Mouse (Mus musculus): ENCODE measurements around the gene Clcn2. TPM values are rescaled to one million over a fixed set of nuclear protein-coding genes. Genes with fewer than 3 reads are reported as not detected.
A peak's percentile ranks its signal among the peaks of the same experiment; 100 is the strongest.

Gene Clcn2
- polyA plus RNA-seq, 1 experiment from 2014 or later, result 34.6 TPM

DNA sequence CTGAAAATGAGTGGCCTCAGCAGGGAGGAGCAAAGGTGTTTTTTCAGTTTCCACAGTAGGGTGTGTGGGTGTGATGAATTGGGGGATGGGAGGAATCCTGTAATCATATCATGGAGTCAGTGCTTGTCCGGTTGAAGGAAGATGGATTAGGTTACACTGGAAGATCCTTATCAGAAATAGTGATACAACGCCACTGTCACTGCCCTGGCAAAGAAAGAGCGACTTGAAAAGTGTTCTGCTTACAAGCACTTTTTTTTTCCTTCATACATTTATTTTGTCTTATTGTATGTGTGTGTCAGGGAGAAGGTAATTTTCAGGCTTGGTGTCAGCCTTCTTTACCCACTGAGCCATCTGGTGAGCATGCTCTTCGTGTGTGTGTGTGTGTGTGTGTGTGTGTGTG is 5.2 kb upstream of the Clcn2 start:
- WGBS, result 80% methylated on average over 4 of the region's 4 CpGs
- H3K9ac ChIP-seq (replicated peaks), result no peak overlapping the region

DNA sequence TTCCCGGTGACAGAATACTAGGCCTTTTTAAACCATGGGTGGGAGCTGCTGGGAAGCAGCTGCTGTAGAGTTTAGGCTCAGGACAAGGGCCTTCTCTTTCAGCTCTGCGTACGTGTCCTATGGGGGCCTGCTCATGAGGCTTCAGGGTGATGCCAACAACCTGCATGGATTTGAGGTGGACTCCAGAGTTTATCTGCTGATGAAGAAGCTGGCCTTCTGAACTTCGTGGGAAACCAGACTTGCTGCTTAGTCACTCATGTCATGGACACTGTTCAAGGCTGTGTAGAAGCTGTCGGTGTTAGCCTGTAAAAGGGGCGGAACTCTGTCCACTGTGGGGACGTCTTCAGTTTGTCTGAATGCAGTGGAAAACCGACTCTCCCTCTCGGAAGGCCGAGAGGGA is 4.3 kb upstream of the Clcn2 start:
- no peaks in the 10 kb centered on the region for H3K9me3 ChIP-seq (replicated peaks)
- H3K4me1 ChIP-seq, result peaks cover 18% of the 10 kb centered on the region
- H3K9ac ChIP-seq (replicated peaks), result no peak overlapping the region
- ATAC-seq (ENCODE audit: low FRiP score), result no peak
- WGBS, result 90% methylated on average over 10 of the region's 10 CpGs
- no peak overlapping the region for H3K4me3 ChIP-seq (replicated peaks)
- H3K27me3 ChIP-seq (replicated peaks), result no peaks in the 10 kb centered on the region
- peaks cover 23% of the 10 kb centered on the region for H3K36me3 ChIP-seq
- no peak overlapping the region for H3K4me2 ChIP-seq
- no peak overlapping the region for H3K27ac ChIP-seq (replicated peaks)

More for the DNA sequence above, 5.2 kb upstream of the Clcn2 start:
- Histone ChIP-seq H3K27ac (replicated peaks) (no peak overlapping the region), H3K4me3 (replicated peaks) (no peak overlapping the region), H3K4me1 (peaks cover 12% of the 10 kb centered on the region), H3K27me3 (replicated peaks) (no peaks in the 10 kb centered on the region), H3K36me3 (peaks cover 23% of the 10 kb centered on the region), H3K4me2 (no peak overlapping the region), H3K9me3 (replicated peaks) (no peaks in the 10 kb centered on the region)
- no peak for ATAC-seq (ENCODE audit: low FRiP score)

DNA sequence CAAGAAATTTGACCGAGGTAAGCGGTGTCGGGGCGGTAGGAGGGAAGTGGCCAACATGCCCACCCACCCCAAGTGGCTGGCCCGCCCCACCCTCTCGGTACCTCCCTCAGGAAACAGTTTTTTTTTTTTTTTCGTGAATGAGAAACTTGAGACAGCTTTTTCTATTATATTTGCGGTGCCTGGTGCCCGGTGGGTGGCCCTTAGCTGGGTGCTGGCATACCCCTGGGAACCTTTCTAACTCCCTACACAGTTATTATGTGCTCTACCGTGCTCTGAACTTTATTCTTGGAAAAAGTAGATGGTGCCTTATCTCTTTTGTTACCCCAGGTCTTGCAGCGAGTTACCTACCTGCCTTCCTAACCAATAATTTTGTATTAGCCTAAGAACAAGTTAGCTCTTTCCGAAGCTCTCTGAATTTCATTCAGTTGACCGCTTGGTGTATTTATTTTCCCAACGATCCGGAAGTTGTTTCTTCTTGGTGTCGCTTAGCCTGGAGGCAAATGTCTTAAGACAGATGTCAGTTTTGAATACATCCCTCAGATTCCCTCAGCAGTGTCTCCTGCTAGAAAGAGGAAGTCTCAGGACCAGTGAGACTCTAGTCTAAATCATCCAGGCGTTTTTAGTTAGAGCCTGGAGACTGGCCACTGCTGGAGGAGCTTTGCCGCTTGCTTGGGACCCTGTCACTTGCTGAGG is 578 bp upstream of the Clcn2 start:
- Histone ChIP-seq H3K4me1 (peaks cover 46% of the 10 kb centered on the region), H3K27me3 (replicated peaks) (no peaks in the 10 kb centered on the region), H3K9me3 (replicated peaks) (no peaks in the 10 kb centered on the region), H3K4me3 (replicated peaks) (peak overlapping the region; percentile 55), H3K4me2 (peak overlapping the region; percentile 95), H3K9ac (replicated peaks) (peak overlapping the region; percentile 63), H3K36me3 (peaks cover 23% of the 10 kb centered on the region), H3K27ac (replicated peaks) (peak overlapping the region; percentile 94)
- ATAC-seq (ENCODE audit: low FRiP score), result peak; percentile 12
- 3% methylated on average over 18 of the region's 18 CpGs for WGBS

DNA sequence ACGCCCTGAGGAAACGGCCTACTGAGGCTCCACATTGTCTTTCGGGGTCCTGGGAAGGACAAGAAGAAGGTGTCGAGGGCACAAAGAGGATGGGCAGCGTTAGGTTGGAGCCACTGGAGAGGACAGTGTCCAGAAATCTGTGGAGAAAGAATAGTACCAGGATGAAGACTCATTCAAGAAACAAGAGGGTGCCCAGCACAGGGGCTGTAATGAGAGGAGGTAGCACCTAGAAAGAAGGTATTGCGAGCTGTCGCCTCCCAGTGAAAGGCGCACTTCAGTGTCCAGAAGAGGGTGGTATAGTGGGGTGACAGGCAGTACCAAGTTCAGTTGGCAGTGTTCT is 735 bp downstream of the Clcn2 start:
- H3K4me3 ChIP-seq (replicated peaks), result peak overlapping the region; percentile 55
- H3K27ac ChIP-seq (replicated peaks), result peak overlapping the region; percentile 94
- H3K27me3 ChIP-seq (replicated peaks), result no peaks in the 10 kb centered on the region
- H3K36me3 ChIP-seq, result peaks cover 26% of the 10 kb centered on the region
- peaks cover 50% of the 10 kb centered on the region for H3K4me1 ChIP-seq
- no peaks in the 10 kb centered on the region for H3K9me3 ChIP-seq (replicated peaks)
- WGBS, result 1% methylated on average over 8 of the region's 8 CpGs
- peak; percentile 34; the same call in 1 of the 2 replicates for ATAC-seq (ENCODE audit: low FRiP score)
- peak overlapping the region; percentile 63 for H3K9ac ChIP-seq (replicated peaks)
- peak overlapping the region; percentile 95 for H3K4me2 ChIP-seq

DNA sequence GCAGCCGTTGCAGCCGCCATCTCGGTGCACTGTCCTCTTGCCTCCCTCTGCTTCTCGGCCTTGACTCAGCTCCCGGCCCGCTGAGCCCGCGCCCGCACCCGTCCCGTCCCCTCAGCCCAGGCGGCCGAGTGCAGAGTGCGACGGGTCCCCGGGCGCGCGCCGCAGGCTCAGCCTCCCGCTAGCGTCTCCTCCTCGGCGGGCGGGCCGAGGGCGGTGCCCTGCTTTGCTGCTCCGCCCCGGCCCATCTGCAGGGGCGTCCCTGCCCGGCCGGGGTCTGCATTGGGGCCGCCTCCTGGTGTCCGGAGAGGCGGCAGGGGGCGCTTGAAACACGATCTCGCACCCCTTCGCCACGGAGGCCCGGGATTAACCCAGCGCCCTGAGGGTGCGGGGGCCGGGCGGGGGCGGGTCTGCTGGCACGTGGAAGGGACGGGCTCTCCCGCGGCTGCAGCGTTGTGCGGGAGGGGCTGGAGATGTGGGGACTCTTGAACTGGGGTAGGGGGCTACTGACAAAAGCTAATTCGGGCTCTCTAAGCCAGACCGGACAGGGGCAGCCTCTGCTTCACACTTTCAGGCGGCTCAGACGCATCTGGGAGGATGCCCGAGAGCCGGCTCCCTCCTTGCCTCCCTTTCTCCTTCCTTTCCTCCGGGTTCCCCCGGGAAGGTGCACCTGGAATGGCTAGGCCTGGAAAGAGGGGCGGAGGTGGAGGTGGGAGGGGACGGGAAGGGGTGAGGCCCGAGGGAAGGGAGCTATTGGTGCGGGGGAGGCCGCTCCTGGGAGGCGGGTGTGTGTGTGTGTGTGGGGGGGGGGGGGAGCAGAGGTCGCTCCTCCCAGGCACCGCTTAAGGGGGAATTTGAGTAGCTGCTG is 1.3 kb downstream of the Clcn2 start:
- H3K27ac ChIP-seq (replicated peaks), result peak overlapping the region; percentile 94
- under 1% methylated on average over 66 of the region's 68 CpGs for WGBS
- H3K36me3 ChIP-seq, result peaks cover 24% of the 10 kb centered on the region
- ATAC-seq (ENCODE audit: low FRiP score), result peak; percentile 75
- peak overlapping the region; percentile 63 for H3K9ac ChIP-seq (replicated peaks)
- no peaks in the 10 kb centered on the region for H3K27me3 ChIP-seq (replicated peaks)
- no peaks in the 10 kb centered on the region for H3K9me3 ChIP-seq (replicated peaks)
- peak overlapping the region; percentile 95 for H3K4me2 ChIP-seq
- H3K4me1 ChIP-seq, result peaks cover 50% of the 10 kb centered on the region
- H3K4me3 ChIP-seq (replicated peaks), result peak overlapping the region; percentile 55

DNA sequence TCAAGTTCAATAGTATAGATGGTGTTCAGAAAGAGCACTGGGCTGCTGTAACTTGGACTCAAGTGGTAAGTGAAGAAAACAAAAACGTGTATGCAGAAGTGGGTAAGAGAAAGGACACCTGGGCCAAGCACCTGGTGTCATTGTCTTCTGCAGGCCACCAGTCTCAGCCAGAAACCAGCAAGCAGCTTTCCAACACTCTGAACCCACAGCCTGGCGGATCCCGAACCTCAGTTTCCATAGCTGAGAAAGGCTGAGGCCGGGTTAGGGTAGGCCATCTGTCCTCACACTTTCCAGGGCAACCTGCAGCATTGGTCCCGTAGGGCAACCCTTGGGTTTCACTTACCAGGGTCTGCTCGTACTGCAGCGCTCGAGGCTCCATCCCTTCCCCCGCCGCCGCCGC is 2.0 kb downstream of the Clcn2 start:
- Histone ChIP-seq H3K4me3 (replicated peaks) (peak overlapping the region; percentile 55), H3K4me2 (peak overlapping the region; percentile 95), H3K27me3 (replicated peaks) (no peaks in the 10 kb centered on the region), H3K9ac (replicated peaks) (peak overlapping the region; percentile 63), H3K36me3 (peaks cover 28% of the 10 kb centered on the region), H3K27ac (replicated peaks) (peak overlapping the region; percentile 94), H3K4me1 (peaks cover 50% of the 10 kb centered on the region), H3K9me3 (replicated peaks) (no peaks in the 10 kb centered on the region)
- under 1% methylated on average over 12 of the region's 12 CpGs for WGBS
- no peak for ATAC-seq (ENCODE audit: low FRiP score)

DNA sequence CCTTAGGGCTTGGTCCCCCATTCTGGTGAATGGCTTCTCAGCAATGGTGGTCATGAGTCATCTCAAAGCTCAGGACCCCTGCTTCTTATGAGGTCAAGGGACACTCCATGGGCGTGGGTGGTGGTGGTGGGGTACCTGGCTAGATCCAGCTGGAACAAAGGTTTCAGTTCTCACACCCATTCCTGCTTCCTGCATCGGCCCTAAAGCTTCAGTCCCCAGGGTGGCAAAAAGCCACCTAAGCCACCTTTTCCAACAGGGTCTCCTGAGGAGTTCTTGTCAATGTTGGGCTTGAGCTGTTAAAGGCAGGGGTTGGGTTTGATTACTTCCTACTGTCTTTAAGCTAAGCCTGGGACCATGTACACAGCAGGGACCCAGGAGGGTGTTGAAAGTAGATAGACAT is 2.4 kb downstream of the Clcn2 start:
- WGBS, result 68% methylated on average over 2 of the region's 2 CpGs
- Histone ChIP-seq H3K9me3 (replicated peaks) (no peaks in the 10 kb centered on the region), H3K27ac (replicated peaks) (peak overlapping the region; percentile 94; the same call in 1 of the 2 replicates), H3K36me3 (peaks cover 29% of the 10 kb centered on the region), H3K9ac (replicated peaks) (peak overlapping the region; percentile 63), H3K4me2 (peak overlapping the region; percentile 95), H3K27me3 (replicated peaks) (no peaks in the 10 kb centered on the region), H3K4me1 (peaks cover 50% of the 10 kb centered on the region), H3K4me3 (replicated peaks) (peak overlapping the region; percentile 55)
- no peak for ATAC-seq (ENCODE audit: low FRiP score)

DNA sequence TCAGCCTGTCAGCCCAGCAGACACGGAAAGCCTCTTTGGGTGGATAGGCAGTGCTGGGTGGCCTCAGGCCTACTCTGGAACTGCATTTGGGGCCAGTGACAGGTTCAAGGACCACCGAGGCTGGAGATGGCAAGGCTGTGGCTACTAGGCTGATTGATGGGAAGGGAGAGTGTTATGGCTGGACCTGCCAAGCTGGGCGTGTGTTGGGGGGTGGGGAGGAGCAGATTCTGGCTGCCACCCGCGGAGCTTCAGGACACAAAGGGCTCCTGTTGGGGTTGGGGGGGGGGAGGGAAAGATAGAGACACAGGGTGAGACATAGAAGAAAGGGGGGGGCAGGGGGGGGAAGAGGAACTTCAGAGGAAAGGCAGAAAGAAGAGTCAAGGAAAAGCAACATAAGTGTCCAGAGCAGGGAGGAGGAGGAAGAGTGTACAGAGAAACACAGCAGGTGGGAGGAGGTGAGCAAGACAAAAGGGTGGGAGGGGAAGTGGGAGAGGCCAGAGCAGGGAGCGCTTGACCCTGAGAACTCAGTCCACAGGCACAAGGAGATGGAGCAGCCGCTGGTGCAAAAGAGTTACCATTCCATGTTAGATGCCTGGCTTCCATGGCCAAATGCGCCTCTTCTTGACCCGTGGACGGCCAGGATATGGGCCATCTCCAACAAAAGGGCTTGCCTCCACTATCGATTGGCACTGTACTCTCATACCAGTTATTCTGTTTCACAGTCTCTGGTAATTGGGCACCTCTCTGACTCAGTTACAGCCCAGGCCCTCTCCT is 3.1 kb downstream of the Clcn2 start:
- Histone ChIP-seq H3K4me1 (peaks cover 50% of the 10 kb centered on the region), H3K27ac (replicated peaks) (no peak overlapping the region), H3K9me3 (replicated peaks) (no peaks in the 10 kb centered on the region), H3K27me3 (replicated peaks) (no peaks in the 10 kb centered on the region), H3K36me3 (peaks cover 28% of the 10 kb centered on the region), H3K4me3 (replicated peaks) (peak overlapping the region; percentile 55), H3K9ac (replicated peaks) (peak overlapping the region; percentile 63), H3K4me2 (peak overlapping the region; percentile 95)
- ATAC-seq (ENCODE audit: low FRiP score), result no peak
- 30% methylated on average over 11 of the region's 11 CpGs for WGBS

DNA sequence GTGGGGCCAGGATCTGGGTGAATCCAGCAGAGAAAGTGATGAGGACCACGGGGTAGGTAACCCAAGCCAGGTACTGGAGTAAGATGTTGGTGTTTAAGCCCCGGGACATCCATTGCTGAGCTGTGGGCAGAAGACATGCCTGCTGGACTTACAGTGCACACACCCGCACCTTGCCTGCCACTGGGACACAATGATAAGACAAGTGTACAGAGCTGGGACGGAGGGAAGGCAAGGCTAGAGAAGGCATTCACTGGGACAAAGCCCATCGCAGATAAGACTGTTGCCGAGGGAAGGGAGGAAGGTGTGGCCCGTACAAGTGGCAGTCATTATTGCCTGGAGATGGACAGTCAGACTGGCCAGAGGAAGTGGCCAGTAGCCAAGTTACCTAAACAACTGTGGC is 4.7 kb downstream of the Clcn2 start:
- peaks cover 33% of the 10 kb centered on the region for H3K36me3 ChIP-seq
- H3K4me1 ChIP-seq, result peaks cover 41% of the 10 kb centered on the region
- no peak overlapping the region for H3K9ac ChIP-seq (replicated peaks)
- no peaks in the 10 kb centered on the region for H3K9me3 ChIP-seq (replicated peaks)
- no peak for ATAC-seq (ENCODE audit: low FRiP score)
- H3K27me3 ChIP-seq (replicated peaks), result no peaks in the 10 kb centered on the region
- no peak overlapping the region for H3K4me2 ChIP-seq
- H3K4me3 ChIP-seq (replicated peaks), result no peak overlapping the region
- H3K27ac ChIP-seq (replicated peaks), result no peak overlapping the region
- 90% methylated on average over 7 of the region's 7 CpGs for WGBS

DNA sequence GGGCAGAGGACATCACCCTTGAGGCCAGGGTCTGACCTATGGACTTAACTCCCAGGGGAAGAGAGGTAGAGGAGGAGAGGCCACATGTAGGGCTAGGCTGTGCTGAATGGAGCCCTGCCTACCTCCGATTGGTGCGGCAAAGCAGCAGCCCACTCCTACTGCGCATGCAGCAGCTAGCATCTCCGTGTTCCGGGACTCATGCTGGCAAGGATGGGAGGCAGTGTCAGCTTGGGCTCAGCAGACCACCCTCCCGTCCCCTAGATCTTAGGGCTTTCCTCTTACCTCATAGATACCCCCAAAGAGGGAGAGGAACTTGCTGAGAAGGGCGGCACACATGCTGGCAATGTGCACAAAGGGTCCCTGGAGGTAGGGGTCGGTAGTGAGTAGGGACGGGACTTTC is 5.4 kb downstream of the Clcn2 start:
- ATAC-seq (ENCODE audit: low FRiP score), result no peak
- Histone ChIP-seq H3K9me3 (replicated peaks) (no peaks in the 10 kb centered on the region), H3K4me2 (no peak overlapping the region), H3K27me3 (replicated peaks) (no peaks in the 10 kb centered on the region), H3K9ac (replicated peaks) (no peak overlapping the region), H3K4me3 (replicated peaks) (no peak overlapping the region), H3K27ac (replicated peaks) (no peak overlapping the region), H3K36me3 (peaks cover 40% of the 10 kb centered on the region), H3K4me1 (peaks cover 39% of the 10 kb centered on the region)
- WGBS, result 80% methylated on average over 9 of the region's 9 CpGs

DNA sequence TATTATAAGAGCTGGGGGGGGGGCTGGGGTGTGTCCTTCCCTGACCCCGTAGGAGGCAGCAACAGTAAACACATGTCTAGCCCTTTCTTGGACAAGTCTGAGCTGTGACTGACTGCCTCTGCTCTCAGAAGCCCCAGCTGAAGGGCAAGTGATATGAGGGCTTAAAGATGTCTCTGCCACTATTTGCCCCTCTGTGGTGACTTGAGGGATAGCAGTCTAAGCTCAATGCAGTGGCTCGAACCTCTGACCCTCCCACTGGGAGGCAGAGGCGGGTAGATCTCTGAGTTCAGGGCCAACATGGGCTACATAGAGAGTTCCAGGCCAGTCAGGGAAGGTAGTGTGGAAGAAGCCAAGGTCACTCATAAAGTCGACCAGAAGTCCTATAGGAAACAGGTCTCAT is 6.7 kb downstream of the Clcn2 start:
- WGBS, result 84% methylated on average over 4 of the region's 4 CpGs
- peaks cover 30% of the 10 kb centered on the region for H3K4me1 ChIP-seq
- H3K9me3 ChIP-seq (replicated peaks), result no peaks in the 10 kb centered on the region
- no peaks in the 10 kb centered on the region for H3K27me3 ChIP-seq (replicated peaks)
- no peak overlapping the region for H3K9ac ChIP-seq (replicated peaks)
- H3K4me2 ChIP-seq, result no peak overlapping the region
- peaks cover 52% of the 10 kb centered on the region for H3K36me3 ChIP-seq
- no peak for ATAC-seq (ENCODE audit: low FRiP score)
- H3K27ac ChIP-seq (replicated peaks), result no peak overlapping the region
- H3K4me3 ChIP-seq (replicated peaks), result no peak overlapping the region
